Comparison of ENCODE assay signal across 8 mouse cellular contexts in the genomic region with DNA sequence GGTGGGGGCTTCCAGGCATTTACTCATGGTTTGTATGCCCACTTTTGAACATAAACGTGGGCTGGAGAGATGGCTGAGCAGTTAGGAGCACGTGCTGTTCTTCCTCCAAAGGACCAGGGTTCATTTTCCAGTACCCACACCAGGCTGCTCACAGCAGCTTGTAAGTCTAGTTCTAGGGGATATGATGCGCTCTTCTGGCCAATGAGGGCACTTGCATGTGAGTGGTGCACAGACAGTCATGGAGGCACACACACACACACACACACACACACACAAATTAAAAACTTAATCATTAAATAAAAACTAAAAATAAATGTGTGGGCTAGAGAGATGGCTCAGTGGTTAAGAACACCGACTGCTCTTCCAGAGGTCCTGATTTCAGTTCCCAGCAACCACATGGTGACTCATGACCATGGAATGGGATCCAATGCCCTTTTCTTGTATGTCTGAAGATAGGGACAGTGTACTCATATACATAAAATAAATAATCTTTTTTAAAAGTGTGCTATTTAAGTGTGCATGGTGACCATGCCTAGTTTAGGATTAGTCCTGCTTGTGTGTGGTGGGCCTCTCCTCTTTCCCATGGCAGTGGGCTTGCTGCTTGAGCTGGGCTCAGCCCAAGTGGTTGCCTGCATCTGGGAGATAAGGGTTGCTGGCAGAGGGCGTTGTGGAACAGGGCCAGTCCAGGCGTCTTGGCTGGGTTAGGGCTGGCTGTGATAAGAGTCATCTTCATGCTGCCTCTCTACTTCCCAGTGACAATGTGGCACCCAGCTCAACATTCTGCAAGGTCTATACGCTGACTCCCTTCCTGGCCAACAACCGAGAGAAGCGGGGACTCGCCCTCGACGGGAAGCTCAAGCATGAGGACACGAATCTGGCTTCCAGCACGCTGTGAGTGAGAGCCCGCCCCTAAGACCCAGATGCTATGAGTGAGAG. TPM values are rescaled to one million over a fixed set of nuclear protein-coding genes. Genes with fewer than 3 reads are reported as not detected.
DNase-seq lines count a peak whose midpoint lies in the region; ATAC-seq and TF ChIP-seq lines count a peak whose summit lies in the region.

No protein-coding gene starts in this region.

- peak overlapping the region; percentile 75 for H3K9ac ChIP-seq in liver, postnatal 0 days (replicated peaks)

- no peaks in the 10 kb centered on the region for H3K9me3 ChIP-seq in G1E (replicated peaks)
- H3K9me3 ChIP-seq in liver, postnatal 0 days (ENCODE audit: low read length): no peaks in the 10 kb centered on the region

- TF ChIP-seq EP300 in liver, postnatal 0 days (IDR thresholded peaks at IDR 0.05; ENCODE audit: low read depth): peak; percentile 97

- peaks cover 82% of the 10 kb centered on the region for H3K4me1 ChIP-seq in G1E (ENCODE audit: insufficient read depth, low read depth, low read length)
- peaks cover 35% of the 10 kb centered on the region for H3K4me1 ChIP-seq in liver, postnatal 0 days (ENCODE audit: insufficient read depth)

- intact Hi-C loops in heart, postnatal 14 days (cut with DNase I): no loop called here
- intact Hi-C loops in left cerebral cortex, postnatal 10 days (cut with DNase I): no loop called here

- H3K27ac ChIP-seq in liver, postnatal 0 days (ENCODE audit: low read depth): peak overlapping the region; percentile 94

- peak; percentile 32 to 33 for DNase-seq in heart, adult 18-20 months
- DNase-seq in heart, postnatal 14 days: no peak
- peak; percentile 90 for DNase-seq in G1E (ENCODE audit: low spot score)
- DNase-seq in liver, postnatal 0 days: peak; percentile 87
- no peak for DNase-seq in left cerebral cortex, postnatal 10 days (ENCODE audit: extremely low spot score in 1 of 2, low spot score in 2 of 2)
- DNase-seq in adrenal gland, adult 8-10 months: no peak
- DNase-seq in retina, postnatal 1 day: no peak

- WGBS in liver, postnatal 0 days (ENCODE audit: insufficient replicate concordance): 60% methylated on average over 15 of the region's 15 CpGs

- peak overlapping the region; percentile 73 for H3K4me2 ChIP-seq in liver, postnatal 0 days (ENCODE audit: low read depth, low read length)

- peak overlapping the region; percentile 58; the same call in 1 of the 2 replicates for H3K4me3 ChIP-seq in G1E (ENCODE audit: low read depth, low read length)
- peak overlapping the region; percentile 63 for H3K4me3 ChIP-seq in liver, postnatal 0 days (ENCODE audit: low read depth, low read length)

- peaks cover 90% of the 10 kb centered on the region for H3K36me3 ChIP-seq in G1E (replicated peaks)
- peaks cover 65% of the 10 kb centered on the region for H3K36me3 ChIP-seq in liver, postnatal 0 days (replicated peaks; ENCODE audit: insufficient read depth, low read length)

- no peaks in the 10 kb centered on the region for H3K27me3 ChIP-seq in G1E (ENCODE audit: insufficient read depth, low read length)
- no peaks in the 10 kb centered on the region for H3K27me3 ChIP-seq in liver, postnatal 0 days (ENCODE audit: insufficient read depth, low read length)

- peak; percentile 94 for ATAC-seq in G1E (ENCODE audit: extremely low read depth, insufficient number of reproducible peaks, low FRiP score, poor library complexity, severe bottlenecking)
- peak; percentile 22; the same call in 1 of the 2 replicates for ATAC-seq in granulocyte monocyte progenitor cell, adult 5-6 weeks (replicated peaks; ENCODE audit: poor library complexity, severe bottlenecking)
- ATAC-seq in liver, postnatal 0 days: peak; percentile 93

- TF ChIP-seq CTCF in G1E (IDR thresholded peaks at IDR 0.05; ENCODE audit: low read depth, low read length): no peak
- peak; percentile 29 for TF ChIP-seq CTCF in liver, postnatal 0 days (IDR thresholded peaks at IDR 0.05; ENCODE audit: low read depth)

RNA-seq across cellular contexts. Expression of a gene that starts 32.8 kb away (rescaled TPM):
- total RNA-seq in heart, adult 18-20 months (2021): 1 to 10 TPM; 2.3 to 3.2 TPM
- 1 to 10 TPM; 2.6 to 3.3 TPM for total RNA-seq in heart, postnatal 14 days (2021)
- total RNA-seq in G1E (2014; fragmentation: Nextera tagmentation): not detected in 2 replicates
- total RNA-seq in G1E (2017): 0.05 and 0.17 TPM in 2 replicates
- not detected in 2 replicates for polyA plus RNA-seq in G1E (2012)
- not detected in 2 replicates for total RNA-seq in granulocyte monocyte progenitor cell, adult 5-6 weeks (2014; fragmentation: Nextera tagmentation)
- total RNA-seq in granulocyte monocyte progenitor cell, adult 5-6 weeks (2017): not detected in 2 replicates
- polyA plus RNA-seq in liver, postnatal 0 days (2015; fragmentation: Nextera tagmentation; extraction: Ambion mirVana): 0.55 and 0.66 TPM in 2 replicates
- total RNA-seq in left cerebral cortex, postnatal 10 days (2021): 1 to 10 TPM; 3.3 TPM
- total RNA-seq in adrenal gland, adult 8-10 months (2022): 10 to 100 TPM; 29.8 to 42.0 (median 36.0) TPM

RNA-seq across cellular contexts. Expression of a gene that starts 58.9 kb away (rescaled TPM):
- 10 to 100 TPM; 23.3 to 23.7 TPM for total RNA-seq in heart, adult 18-20 months (2021)
- total RNA-seq in heart, postnatal 14 days (2021): 10 to 100 TPM; 23.3 to 24.3 TPM
- total RNA-seq in G1E (2014; fragmentation: Nextera tagmentation) (73.5 and 108 TPM in 2 replicates), G1E (2017) (73.8 and 84.8 TPM in 2 replicates)
- polyA plus RNA-seq in G1E (2012): 33.4 and 60.6 TPM in 2 replicates
- total RNA-seq in granulocyte monocyte progenitor cell, adult 5-6 weeks (2014; fragmentation: Nextera tagmentation): 35.3 and 40.1 TPM in 2 replicates
- 24.1 and 36.6 TPM in 2 replicates for total RNA-seq in granulocyte monocyte progenitor cell, adult 5-6 weeks (2017)
- 20.1 and 21.8 TPM in 2 replicates for polyA plus RNA-seq in liver, postnatal 0 days (2015; fragmentation: Nextera tagmentation; extraction: Ambion mirVana)
- total RNA-seq in left cerebral cortex, postnatal 10 days (2021): 100 to 1,000 TPM; 167 to 196 TPM
- total RNA-seq in adrenal gland, adult 8-10 months (2022): 10 to 100 TPM; 59.8 to 82.0 (median 64.7) TPM

Comparison
In these comparisons a context has a peak if more than half of its experiments do, and no peak if none do; other contexts are left out.
1. DNase-seq: peak in heart, adult 18-20 months (2 of 2), G1E (single experiment) and liver, postnatal 0 days (single experiment); none in heart, postnatal 14 days (0 of 2), left cerebral cortex, postnatal 10 days (0 of 2), adrenal gland, adult 8-10 months (single experiment) and retina, postnatal 1 day (single experiment).
2. ATAC-seq: peak in every context shown above with its lines; median percentile 94 in G1E; 93 in liver, postnatal 0 days; 22 in granulocyte monocyte progenitor cell, adult 5-6 weeks.
3. RNA of a gene that starts 32.8 kb away (total RNA-seq): 29.8 to 42.0 TPM in adrenal gland, adult 8-10 months; 2.6 to 3.3 TPM in heart, postnatal 14 days, 3.3 TPM in left cerebral cortex, postnatal 10 days, 2.3 to 3.2 TPM in heart, adult 18-20 months, 0.05 to 0.17 TPM in G1E and not detected in granulocyte monocyte progenitor cell, adult 5-6 weeks; every median in the first group is over 4 times any median in the second.